Mouse (Mus musculus) layer of hippocampus, adult 8-10 months (tissue): ENCODE results near the gene Pard3. TPM values are rescaled to one million over a fixed set of nuclear protein-coding genes. Genes with fewer than 3 reads are reported as not detected.

Source experiments
- DNase-seq, 2 experiments: peaks; one replicate each; pipeline ENCODE4 v3.0.0; 2022; ENCODE audit warnings: low spot score in 2 of 2
- total RNA-seq, 4 experiments: library from RNA; stranded (reverse); gene quantifications; 2 replicates each; pipeline ENCODE4 v1.2.4; 2022

The Pard3 gene
- total RNA-seq, 4 experiments from 2014 or later = 22.7 to 28.9 (median 25.4) TPM

DNA sequence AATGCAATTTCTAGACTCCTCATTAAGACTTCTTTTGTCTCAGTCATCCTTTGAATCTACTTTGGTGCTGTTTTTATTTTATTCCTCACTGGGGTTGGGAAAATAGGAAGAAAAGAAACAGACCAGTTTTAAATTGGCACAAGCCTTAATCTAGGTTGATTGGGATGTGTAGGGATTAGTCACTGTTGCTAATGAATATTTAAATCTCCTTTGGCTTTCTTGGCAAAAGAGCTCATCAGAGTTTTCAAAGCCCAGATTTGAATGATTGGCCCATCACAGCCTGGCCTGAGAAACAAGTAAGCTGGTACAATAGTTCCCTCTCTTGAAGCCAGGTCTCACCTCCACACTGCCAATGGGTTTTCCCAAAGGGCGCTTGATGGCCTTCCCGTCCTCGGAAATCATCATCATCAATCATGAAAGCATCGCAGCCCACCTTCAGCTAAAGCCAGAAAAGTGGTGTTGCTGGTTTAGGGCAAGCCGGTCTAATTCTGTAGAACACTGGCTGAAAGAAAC is 527.0 kb downstream of the Pard3 start:
- DNase-seq = no peak

DNA sequence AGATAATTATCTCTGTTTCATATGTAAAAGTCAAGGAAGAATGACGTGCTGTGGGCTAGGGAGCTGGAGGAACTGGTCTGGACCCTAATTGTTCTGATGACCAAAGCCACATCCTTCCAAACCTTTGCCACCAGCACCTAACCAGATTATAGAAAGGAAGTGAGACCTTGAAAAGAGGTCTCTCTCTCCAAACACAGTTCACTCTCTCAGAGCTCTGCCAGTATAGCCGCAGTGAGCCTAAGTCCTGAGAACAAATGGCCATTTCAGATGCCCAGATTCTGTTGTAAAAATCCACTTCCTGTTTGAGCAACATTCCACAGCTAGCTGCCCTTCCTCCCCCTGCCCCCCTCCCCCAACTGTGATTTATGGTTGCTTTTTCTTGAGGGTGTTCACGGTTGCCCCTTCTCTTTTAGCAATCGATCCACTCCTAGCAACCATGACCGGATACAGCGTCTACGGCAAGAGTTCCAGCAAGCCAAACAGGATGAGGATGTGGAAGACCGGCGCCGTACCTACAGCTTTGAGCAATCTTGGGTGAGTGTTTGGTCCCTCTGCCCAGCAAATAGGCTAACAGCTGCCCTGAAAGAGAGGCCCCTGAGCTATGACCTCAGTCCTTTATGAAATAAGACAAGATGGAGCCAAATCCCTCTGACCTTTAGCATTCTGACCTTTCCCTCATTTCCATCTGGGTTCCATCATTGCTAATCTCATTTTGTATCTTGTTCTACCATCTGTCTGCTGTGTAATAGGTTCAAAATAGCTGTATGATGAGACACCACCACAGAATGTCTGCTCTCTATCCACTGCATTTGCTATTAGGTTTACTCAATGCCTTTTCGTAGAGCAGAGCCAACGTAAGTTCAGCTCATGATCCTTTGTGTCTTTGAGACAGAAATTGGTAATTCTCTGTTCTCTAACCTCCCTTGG is 529.2 kb downstream of the Pard3 start:
- no peak for DNase-seq

DNA sequence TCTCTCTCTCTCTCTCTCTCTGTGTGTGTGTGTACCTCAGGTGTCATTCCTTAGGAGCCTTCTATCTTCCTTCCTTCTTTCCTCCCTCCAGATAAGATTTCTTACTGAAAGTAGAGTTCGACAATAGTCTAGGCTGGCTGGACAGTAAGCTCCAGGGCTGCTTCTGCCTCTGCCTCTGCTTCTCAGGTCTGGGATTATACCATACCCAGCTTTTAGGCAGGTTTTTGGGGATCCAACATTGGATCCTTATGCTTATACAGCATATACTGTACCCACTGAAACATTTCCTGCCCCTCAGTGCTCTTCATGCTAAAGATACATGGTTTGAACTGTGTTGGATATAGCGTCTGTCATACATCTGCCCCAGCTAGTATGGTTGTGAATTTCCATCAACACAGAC is 536.9 kb downstream of the Pard3 start:
- DNase-seq = no peak

DNA sequence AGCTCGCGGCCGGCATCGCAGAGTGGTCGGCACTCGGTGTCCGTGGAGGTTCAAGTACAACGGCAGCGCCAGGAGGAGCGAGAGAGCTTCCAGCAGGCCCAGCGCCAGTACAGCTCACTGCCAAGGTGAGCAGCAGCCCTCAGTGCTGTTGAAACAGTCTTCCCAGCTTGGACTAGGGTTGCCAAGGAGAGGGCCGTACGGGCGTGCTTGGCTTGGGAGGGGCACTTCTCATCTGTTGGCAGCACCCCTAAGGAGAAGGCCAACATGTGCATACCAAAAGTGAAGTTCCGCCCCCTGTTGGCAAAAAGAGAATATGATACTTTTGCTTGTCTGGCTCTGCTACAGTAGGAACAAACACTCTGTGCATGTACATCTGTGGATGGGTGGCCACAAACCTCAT is 539.4 kb downstream of the Pard3 start:
- no peak for DNase-seq

DNA sequence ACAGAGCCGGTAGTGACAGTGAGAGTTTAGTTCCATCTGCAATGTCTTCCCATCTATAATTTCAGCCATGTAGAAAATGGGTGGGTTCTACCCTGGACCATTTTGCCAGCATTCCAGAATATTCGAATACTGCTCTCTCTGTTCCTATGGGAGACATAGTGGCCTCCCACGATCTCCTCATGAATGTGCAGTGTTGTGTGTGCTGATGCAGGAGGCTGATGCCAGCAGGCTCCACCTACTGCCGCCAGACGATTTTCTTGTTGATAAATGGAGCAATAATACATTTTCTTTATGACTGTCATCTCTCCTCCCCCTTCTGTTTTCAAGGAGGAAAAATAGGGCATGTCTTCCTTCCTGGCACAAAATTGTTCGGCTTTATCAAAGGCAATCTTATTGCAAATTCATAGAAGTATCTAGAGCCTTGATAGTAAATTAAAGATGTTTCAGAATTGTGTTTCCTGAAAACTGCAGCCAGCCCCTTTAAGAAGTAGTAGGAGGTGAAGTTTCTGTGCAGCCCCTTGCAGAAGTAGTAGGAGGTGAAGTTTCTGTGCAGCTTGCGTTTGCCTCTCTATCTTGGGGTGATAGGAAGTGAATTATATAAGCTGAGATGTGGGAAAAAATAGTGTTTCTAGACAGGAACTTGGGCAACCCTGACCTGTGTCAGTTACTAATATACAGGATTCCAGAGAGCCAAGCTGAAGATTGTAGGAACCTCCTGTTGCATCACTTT is 545.0 kb downstream of the Pard3 start:
- peak in 1 of 2 experiments; percentile 25 for DNase-seq

DNA sequence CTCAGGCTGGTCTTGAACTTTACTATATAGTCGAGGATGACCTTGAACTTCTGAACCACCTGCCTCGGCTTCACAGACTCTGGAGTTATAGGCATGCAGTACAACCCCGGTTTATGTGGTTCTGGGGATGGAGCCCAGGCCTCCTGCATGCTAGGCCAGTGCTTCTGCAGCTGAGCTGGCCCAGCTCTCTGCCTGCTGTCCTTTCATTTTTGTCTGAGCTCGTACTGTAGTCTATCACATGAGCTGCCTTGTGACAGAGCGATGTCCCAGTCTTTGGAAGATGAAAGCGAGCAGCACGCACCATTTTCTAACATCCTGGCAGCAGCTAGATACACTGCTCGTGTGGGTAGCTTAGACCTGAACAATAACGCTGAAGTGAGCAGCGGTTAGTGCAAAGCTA is 545.6 kb downstream of the Pard3 start:
- DNase-seq = peak in 1 of 2 experiments; percentile 21

DNA sequence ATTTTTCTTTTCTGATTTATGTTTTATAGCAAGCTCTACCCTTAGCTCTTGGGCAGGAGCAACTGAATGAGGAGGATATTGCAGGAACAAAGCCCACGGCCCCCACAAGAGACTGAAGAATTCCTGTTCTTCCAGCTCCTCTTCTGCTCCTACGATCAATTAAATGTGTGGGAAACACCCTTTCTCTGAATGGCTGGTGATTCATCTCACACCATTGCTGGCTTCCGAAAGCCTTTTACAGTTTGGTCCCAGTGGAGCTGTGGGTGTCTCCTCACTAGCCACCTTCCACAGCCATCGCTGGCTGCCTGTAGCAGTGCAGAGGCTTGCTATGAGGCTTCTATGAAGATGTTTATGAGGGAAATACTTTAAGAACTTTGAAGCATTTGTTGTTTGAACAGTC is 550.5 kb downstream of the Pard3 start:
- no peak for DNase-seq

DNA sequence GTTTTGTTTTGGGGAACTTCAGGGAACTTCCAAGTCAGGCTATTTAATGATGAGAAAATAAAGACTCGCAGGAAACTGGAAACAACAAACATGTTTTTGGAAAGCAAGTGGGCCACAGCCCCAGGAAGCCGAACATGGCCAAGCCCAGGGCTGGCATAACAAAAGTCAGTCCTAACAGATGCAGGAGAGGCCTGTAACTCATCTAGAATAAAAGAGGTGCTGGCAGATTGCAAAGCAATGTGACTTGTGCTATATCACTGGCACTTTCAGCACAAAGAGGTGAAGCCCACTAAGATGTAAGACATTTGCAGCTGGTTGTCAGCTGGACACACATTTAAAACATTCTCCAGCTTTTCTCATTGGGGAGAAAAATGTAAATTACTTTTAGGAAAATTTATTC is 553.0 kb downstream of the Pard3 start:
- DNase-seq = no peak

DNA sequence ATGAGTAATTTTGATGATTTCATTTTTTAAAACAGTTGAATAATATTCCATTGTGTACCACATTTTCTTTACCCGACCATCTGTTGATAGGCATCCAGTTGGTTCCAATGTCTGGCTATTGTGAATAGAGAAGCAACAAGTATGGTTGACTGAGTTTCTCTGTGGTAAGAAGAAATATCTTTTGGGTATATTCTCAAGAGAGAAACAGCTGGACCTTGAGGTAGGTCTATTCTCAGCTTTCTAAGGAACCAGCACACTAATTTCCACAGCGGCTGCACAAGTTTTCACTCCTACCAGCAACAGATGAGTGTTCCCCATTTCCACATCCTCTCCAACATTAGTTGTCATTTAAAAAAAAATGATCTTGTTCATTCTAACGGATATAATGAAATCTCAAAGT is 558.4 kb downstream of the Pard3 start:
- DNase-seq = no peak

DNA sequence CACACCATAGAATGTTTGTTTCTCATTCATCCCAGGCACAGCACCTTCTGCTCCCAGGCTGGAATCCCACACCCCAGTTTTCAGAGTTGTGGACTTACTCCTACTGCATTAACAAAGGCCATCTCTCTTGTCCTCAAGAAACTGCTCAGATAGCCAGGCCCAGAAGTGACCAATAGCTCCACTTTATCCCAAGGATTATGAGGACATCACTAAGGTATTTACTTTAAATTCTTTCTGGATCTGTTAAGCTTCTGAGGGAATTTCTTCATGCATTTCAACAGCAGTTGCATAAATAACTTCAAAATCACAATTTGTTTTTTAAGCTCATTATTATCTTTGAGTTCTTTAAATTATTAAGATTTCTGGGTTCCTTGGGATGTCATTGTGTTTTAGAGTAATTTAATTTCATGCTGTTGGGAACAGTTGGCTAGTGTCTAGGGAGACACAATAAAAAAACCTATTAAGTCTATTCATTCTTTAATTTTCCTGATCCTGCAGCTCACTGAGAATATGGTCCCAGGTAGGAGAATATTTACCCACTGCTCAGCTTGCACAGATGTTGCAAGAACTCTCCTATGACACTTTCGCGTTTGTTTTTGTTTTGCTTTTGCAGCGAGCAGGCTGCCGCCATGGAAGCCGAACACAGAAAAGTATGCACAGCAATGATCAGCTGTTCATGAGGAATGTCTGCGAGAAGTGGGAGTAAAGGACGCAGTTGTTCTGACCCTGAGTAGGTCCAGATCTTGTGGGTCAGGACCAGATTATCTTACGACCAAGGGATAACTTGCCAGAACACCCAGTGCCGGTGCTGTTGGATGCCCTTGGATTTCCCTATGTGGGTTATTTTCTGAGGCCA is 574.8 kb downstream of the Pard3 start:
- DNase-seq = no peak

DNA sequence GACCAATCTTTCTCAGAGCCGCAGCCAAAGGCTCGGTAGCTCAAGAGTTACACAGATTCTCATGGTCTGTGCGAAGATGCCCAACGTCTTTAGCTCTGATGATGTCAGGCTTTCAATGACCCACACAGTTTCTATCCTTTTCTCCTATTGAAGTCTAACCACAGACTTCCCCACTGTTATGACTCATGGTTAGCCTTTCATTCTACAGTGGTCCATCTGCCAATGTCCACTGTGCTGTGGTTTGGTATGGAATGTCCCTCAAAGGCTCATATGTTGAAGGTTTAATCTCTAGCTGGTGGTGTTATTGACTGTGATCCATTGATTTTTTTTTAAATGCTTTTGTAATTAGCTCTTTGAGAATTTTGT is 575.4 kb downstream of the Pard3 start:
- no peak for DNase-seq

DNA sequence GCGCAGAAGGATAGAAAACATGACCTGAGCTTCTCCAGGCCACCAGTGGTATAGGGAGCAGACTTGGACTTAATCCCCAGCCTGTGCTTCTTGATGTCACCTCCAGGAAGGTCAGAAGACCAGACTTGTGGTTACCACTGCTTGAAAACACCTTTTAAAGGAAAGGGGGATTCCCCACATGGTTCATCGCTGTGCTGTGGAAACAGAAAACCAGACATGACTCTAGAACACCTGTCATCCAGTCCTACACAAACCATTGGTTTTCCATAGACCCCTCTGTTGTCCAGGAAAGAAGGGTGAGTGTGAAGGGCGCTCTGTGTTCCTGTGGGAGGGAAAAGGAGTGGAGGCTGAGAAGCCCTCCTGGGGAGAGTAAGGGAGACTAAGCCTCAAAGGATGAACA is 591.9 kb downstream of the Pard3 start:
- no peak for DNase-seq

Other genes with a start within 250 kb of the Pard3 start
- gene Tomm20, start 118.0 kb upstream of the Pard3 start, total RNA-seq = 100 to 1,000 TPM; 187 to 204 (median 195) TPM
- gene Rbm34, start 92.8 kb upstream of the Pard3 start, total RNA-seq = 10 to 100 TPM; 10.4 to 15.6 (median 13.4) TPM